Mouse (Mus musculus) liver, adult 2 months (tissue): ENCODE results near the gene Gpn2.

Experiments
- CTCF ChIP-seq: fragments of 200-500 bp; IDR thresholded peaks from 2 replicates; pipeline ENCODE4 v1.5.1; 2011; ENCODE audit warnings: low read depth, low read length, control low read depth
- POLR2A ChIP-seq: fragments of 200-500 bp; IDR thresholded peaks from 2 replicates; pipeline ENCODE4 v1.6.1; 2011; ENCODE audit warnings: low read length, control low read depth; ENCODE audit not compliant: insufficient read depth; ENCODE audit errors: extremely low read depth

- TF ChIP-seq POLR2A = no peak
- TF ChIP-seq CTCF = no peak
These were observed 6.2 kb upstream of the Gpn2 start for GRCm38 (mm10) chr4:133577983-133578382.
